Mouse (Mus musculus) CH12.LX (cell line): ENCODE results near the gene Pigf. TPM values are rescaled to one million over a fixed set of nuclear protein-coding genes. Genes with fewer than 3 reads are reported as not detected.

Experiments
- DNase-seq: peaks from one replicate; pipeline ENCODE4 v3.0.0-alpha.2; 2013; ENCODE audit errors: extremely low read depth
- H3K27ac ChIP-seq: 2 replicates; pipeline ENCODE4 v1.5.1; 2012; ENCODE audit warnings: low read depth, mild to moderate bottlenecking, control low read depth, moderate library complexity; ENCODE audit not compliant: insufficient read depth
- H3K27me3 ChIP-seq: replicated peaks from 2 replicates; pipeline ENCODE3; 2012; ENCODE audit warnings: inconsistent platforms
- H3K36me3 ChIP-seq, 2 experiments: replicated peaks in 1 of 2; 2 replicates each; pipeline versions ENCODE3 to v1.6.1; 2012; ENCODE audit warnings: inconsistent platforms in 1 of 2, low read length in 1 of 2, mild to moderate bottlenecking in 1 of 2, mixed read lengths in 1 of 2, moderate library complexity in 1 of 2; ENCODE audit not compliant: control insufficient read depth in 1 of 2, insufficient read depth in 1 of 2
- H3K4me1 ChIP-seq, 2 experiments: 2 replicates each; pipeline ENCODE4 v1.6.1; 2012; ENCODE audit warnings: inconsistent platforms in 1 of 2, moderate library complexity in 1 of 2; ENCODE audit not compliant: insufficient read depth in 2 of 2, control insufficient read depth in 1 of 2
- H3K4me2 ChIP-seq: 2 replicates; pipeline ENCODE4 v1.6.1; 2012; ENCODE audit warnings: low read depth, mild to moderate bottlenecking, control low read depth; ENCODE audit not compliant: poor library complexity, insufficient read depth, severe bottlenecking
- H3K4me3 ChIP-seq, 3 experiments: fragments of 150-350 bp in 1 of 3; sonication (generic) in 1 of 3; replicated peaks in 1 of 3; 2 replicates each; pipeline versions ENCODE3 to v1.5.1; 2011 to 2012; ENCODE audit warnings: low read depth in 2 of 3, low read length in 2 of 3, mild to moderate bottlenecking in 2 of 3, moderate library complexity in 2 of 3, control low read depth in 1 of 3, improper control_type of control experiment in 1 of 3, inconsistent platforms in 1 of 3, mixed read lengths in 1 of 3; ENCODE audit not compliant: poor library complexity in 1 of 3
- H3K79me2 ChIP-seq: replicated peaks from 2 replicates; pipeline ENCODE4 v1.6.1; 2012; ENCODE audit warnings: mild to moderate bottlenecking, moderate library complexity; ENCODE audit not compliant: control insufficient read depth, poor library complexity, insufficient read depth, severe bottlenecking; ENCODE audit errors: extremely low read depth
- H3K9ac ChIP-seq: 2 replicates; pipeline ENCODE4 v1.6.1; 2012; ENCODE audit warnings: low read depth, mild to moderate bottlenecking, control low read depth, moderate library complexity; ENCODE audit not compliant: insufficient read depth
- H3K9me3 ChIP-seq: replicated peaks from 2 replicates; pipeline ENCODE3; 2012; ENCODE audit warnings: low read length, inconsistent platforms, mixed read lengths
- BHLHE40 ChIP-seq: IDR thresholded peaks from 2 replicates; pipeline ENCODE4 v1.6.1; 2011; ENCODE audit warnings: mild to moderate bottlenecking, low read depth, low read length, improper control_type of control experiment
- CHD1 ChIP-seq: IDR thresholded peaks from 2 replicates; pipeline ENCODE4 v1.6.1; 2012; ENCODE audit warnings: low read depth, low read length, improper control_type of control experiment, inconsistent platforms
- CHD2 ChIP-seq: IDR thresholded peaks from 2 replicates; pipeline ENCODE4 v1.6.1; 2011; ENCODE audit warnings: low read length, improper control_type of control experiment
- CTCF ChIP-seq, 2 experiments: IDR thresholded peaks in 1 of 2; conservative IDR thresholded peaks in 1 of 2; 2 replicates each; pipeline ENCODE4 v1.5.1; 2011 to 2012; ENCODE audit warnings: low read depth in 2 of 2, low read length in 2 of 2, improper control_type of control experiment in 1 of 2, inconsistent platforms in 1 of 2, mild to moderate bottlenecking in 1 of 2, moderate library complexity in 1 of 2
- E2F4 ChIP-seq: IDR thresholded peaks from 2 replicates; pipeline ENCODE4 v1.6.1; 2011; ENCODE audit warnings: low read depth, low read length, improper control_type of control experiment; ENCODE audit not compliant: insufficient replicate concordance
- ELF1 ChIP-seq: IDR thresholded peaks from 2 replicates; pipeline ENCODE4 v1.6.1; 2014; ENCODE audit warnings: low read depth, mild to moderate bottlenecking, inconsistent platforms, low read length, improper control_type of control experiment
- EP300 ChIP-seq: IDR thresholded peaks from 2 replicates; pipeline ENCODE4 v1.6.1; 2011; ENCODE audit warnings: low read length, improper control_type of control experiment
- ETS1 ChIP-seq: conservative IDR thresholded peaks from 2 replicates; pipeline ENCODE4 v1.6.1; 2012; ENCODE audit warnings: low read depth, mild to moderate bottlenecking, inconsistent platforms, low read length, improper control_type of control experiment, moderate library complexity
- GABPA ChIP-seq: IDR thresholded peaks from 2 replicates; pipeline ENCODE4 v1.6.1; 2012; ENCODE audit warnings: low read depth, low read length, improper control_type of control experiment, inconsistent platforms; ENCODE audit not compliant: insufficient replicate concordance
- HCFC1 ChIP-seq: IDR thresholded peaks from 2 replicates; pipeline ENCODE4 v1.6.1; 2012; ENCODE audit warnings: low read depth, mild to moderate bottlenecking, inconsistent platforms, low read length, improper control_type of control experiment
- IRF4 ChIP-seq: IDR thresholded peaks from 2 replicates; pipeline ENCODE4 v1.6.1; 2014; ENCODE audit warnings: low read depth, mild to moderate bottlenecking, inconsistent platforms, low read length, improper control_type of control experiment
- JUN ChIP-seq: IDR thresholded peaks from 2 replicates; pipeline ENCODE4 v1.6.1; 2011; ENCODE audit warnings: low read depth, mild to moderate bottlenecking, low read length, improper control_type of control experiment, moderate library complexity; ENCODE audit not compliant: insufficient read depth
- JUND ChIP-seq: conservative IDR thresholded peaks from 2 replicates; pipeline ENCODE4 v1.6.1; 2011; ENCODE audit warnings: low read depth, low read length, improper control_type of control experiment
- KAT2A ChIP-seq: IDR thresholded peaks from 2 replicates; pipeline ENCODE4 v1.6.1; 2012; ENCODE audit warnings: low read length, improper control_type of control experiment, inconsistent platforms; ENCODE audit not compliant: insufficient replicate concordance
- MAFK ChIP-seq: IDR thresholded peaks from 2 replicates; pipeline ENCODE4 v1.6.1; 2011; ENCODE audit warnings: low read length, improper control_type of control experiment; ENCODE audit not compliant: insufficient replicate concordance
- MAX ChIP-seq: IDR thresholded peaks from 2 replicates; pipeline ENCODE4 v1.6.1; 2011; ENCODE audit warnings: low read length, improper control_type of control experiment
- MAZ ChIP-seq: IDR thresholded peaks from 2 replicates; pipeline ENCODE4 v1.6.1; 2012; ENCODE audit warnings: low read depth, mild to moderate bottlenecking, inconsistent platforms, low read length, improper control_type of control experiment, moderate library complexity
- MEF2A ChIP-seq: IDR thresholded peaks from 2 replicates; pipeline ENCODE4 v1.6.1; 2014; ENCODE audit warnings: low read depth, mild to moderate bottlenecking, inconsistent platforms, low read length, improper control_type of control experiment, borderline replicate concordance
- MXI1 ChIP-seq: IDR thresholded peaks from 2 replicates; pipeline ENCODE4 v1.6.1; 2011; ENCODE audit warnings: mild to moderate bottlenecking, low read depth, low read length, improper control_type of control experiment
- MYC ChIP-seq: IDR thresholded peaks from 2 replicates; pipeline ENCODE4 v1.6.1; 2011; ENCODE audit warnings: low read depth, mild to moderate bottlenecking, improper control_type of control experiment, low read length
- NELFE ChIP-seq: IDR thresholded peaks from 2 replicates; pipeline ENCODE4 v1.6.1; 2011; ENCODE audit warnings: low read depth, low read length, improper control_type of control experiment
- NRF1 ChIP-seq: IDR thresholded peaks from 2 replicates; pipeline ENCODE4 v1.6.1; 2014; ENCODE audit warnings: low read depth, mild to moderate bottlenecking, inconsistent platforms, low read length, improper control_type of control experiment, moderate library complexity
- PAX5 ChIP-seq: IDR thresholded peaks from 2 replicates; pipeline ENCODE4 v1.6.1; 2012; ENCODE audit warnings: low read length, inconsistent platforms, mixed read lengths
- POLR2A ChIP-seq: IDR thresholded peaks from 2 replicates; pipeline ENCODE4 v1.6.1; 2011; ENCODE audit warnings: low read depth, mild to moderate bottlenecking, improper control_type of control experiment, low read length
- POLR2AphosphoS2 ChIP-seq: IDR thresholded peaks from 2 replicates; pipeline ENCODE4 v1.6.1; 2011; ENCODE audit warnings: low read depth, low read length, improper control_type of control experiment
- RAD21 ChIP-seq: IDR thresholded peaks from 2 replicates; pipeline ENCODE4 v1.6.1; 2011; ENCODE audit warnings: low read depth, mild to moderate bottlenecking, low read length, improper control_type of control experiment, moderate library complexity
- RCOR1 ChIP-seq: conservative IDR thresholded peaks from 2 replicates; pipeline ENCODE4 v1.6.1; 2012; ENCODE audit warnings: low read depth, mild to moderate bottlenecking, inconsistent platforms, low read length, improper control_type of control experiment
- SIN3A ChIP-seq: IDR thresholded peaks from 2 replicates; pipeline ENCODE4 v1.6.1; 2012; ENCODE audit warnings: low read length, improper control_type of control experiment, inconsistent platforms
- SMC3 ChIP-seq: IDR thresholded peaks from 2 replicates; pipeline ENCODE4 v1.6.1; 2011; ENCODE audit warnings: low read depth, low read length, improper control_type of control experiment
- TBP ChIP-seq: conservative IDR thresholded peaks from 2 replicates; pipeline ENCODE4 v1.6.1; 2011; ENCODE audit warnings: low read depth, low read length, improper control_type of control experiment
- TCF12 ChIP-seq: IDR thresholded peaks from 2 replicates; pipeline ENCODE4 v1.6.1; 2014; ENCODE audit warnings: low read depth, mild to moderate bottlenecking, inconsistent platforms, low read length, improper control_type of control experiment
- UBTF ChIP-seq: IDR thresholded peaks from 2 replicates; pipeline ENCODE4 v1.6.1; 2012; ENCODE audit warnings: low read depth, mild to moderate bottlenecking, inconsistent platforms, low read length, improper control_type of control experiment, moderate library complexity
- USF1 ChIP-seq: IDR thresholded peaks from 2 replicates; pipeline ENCODE4 v1.6.1; 2014; ENCODE audit warnings: low read depth, mild to moderate bottlenecking, inconsistent platforms, low read length, improper control_type of control experiment
- USF2 ChIP-seq: conservative IDR thresholded peaks from 2 replicates; pipeline ENCODE4 v1.6.1; 2011; ENCODE audit warnings: low read depth, low read length, improper control_type of control experiment
- ZC3H11A ChIP-seq: IDR thresholded peaks from 2 replicates; pipeline ENCODE4 v1.6.1; 2012; ENCODE audit warnings: low read depth, mild to moderate bottlenecking, inconsistent platforms, low read length, improper control_type of control experiment
- ZKSCAN1 ChIP-seq: IDR thresholded peaks from 2 replicates; pipeline ENCODE4 v1.6.1; 2012; ENCODE audit warnings: low read depth, inconsistent platforms, low read length, improper control_type of control experiment, borderline replicate concordance
- ZMIZ1 ChIP-seq: IDR thresholded peaks from 2 replicates; pipeline ENCODE4 v1.6.1; 2012; ENCODE audit warnings: low read depth, mild to moderate bottlenecking, inconsistent platforms, low read length, improper control_type of control experiment
- ZNF384 ChIP-seq: IDR thresholded peaks from 2 replicates; pipeline ENCODE4 v1.6.1; 2012; ENCODE audit warnings: low read depth, low read length, improper control_type of control experiment, inconsistent platforms
- dilution Hi-C: fragments of 300-500 bp; cut with MboI; formaldehyde crosslinking; loops from 2 replicates; pipeline ENCODE4 v1.14.3; 2020; ENCODE audit warnings: low sequenced_read_pairs; ENCODE audit not compliant: extremely low pct_unique_long_range_greater_than_20kb, extremely low pct_ligation_motif_present
- in situ Hi-C: fragments of 300-500 bp; cut with MboI; formaldehyde crosslinking; loops from 3 replicates; pipeline ENCODE4 v1.14.3; 2019; ENCODE audit warnings: low sequenced_read_pairs, low pct_ligation_motif_present, low pct_unique_long_range_greater_than_20kb, mixed read lengths
- polyA plus RNA-seq: library from polyadenylated mRNA; unstranded; fragments of >175 nt; gene quantifications from 2 replicates; pipeline ENCODE4 v1.2.1, GENCODE M21; 2012; ENCODE audit warnings: low read depth; ENCODE audit not compliant: insufficient read length
- total RNA-seq, 2 experiments: library from RNA; depleted of rRNA; stranded (reverse); fragments of 300-350 nt in 1 of 2; fragments of >200 nt in 1 of 2; gene quantifications; 2 replicates each; pipeline ENCODE4 v1.2.3; 2012 to 2014

The Pigf gene
- total RNA-seq (2012; rRNA removed) (33.6 and 38.3 TPM in 2 replicates), total RNA-seq (2014; rRNA removed) (70.8 and 73.0 TPM in 2 replicates), polyA plus RNA-seq (34.4 and 37.6 TPM in 2 replicates)

DNA sequence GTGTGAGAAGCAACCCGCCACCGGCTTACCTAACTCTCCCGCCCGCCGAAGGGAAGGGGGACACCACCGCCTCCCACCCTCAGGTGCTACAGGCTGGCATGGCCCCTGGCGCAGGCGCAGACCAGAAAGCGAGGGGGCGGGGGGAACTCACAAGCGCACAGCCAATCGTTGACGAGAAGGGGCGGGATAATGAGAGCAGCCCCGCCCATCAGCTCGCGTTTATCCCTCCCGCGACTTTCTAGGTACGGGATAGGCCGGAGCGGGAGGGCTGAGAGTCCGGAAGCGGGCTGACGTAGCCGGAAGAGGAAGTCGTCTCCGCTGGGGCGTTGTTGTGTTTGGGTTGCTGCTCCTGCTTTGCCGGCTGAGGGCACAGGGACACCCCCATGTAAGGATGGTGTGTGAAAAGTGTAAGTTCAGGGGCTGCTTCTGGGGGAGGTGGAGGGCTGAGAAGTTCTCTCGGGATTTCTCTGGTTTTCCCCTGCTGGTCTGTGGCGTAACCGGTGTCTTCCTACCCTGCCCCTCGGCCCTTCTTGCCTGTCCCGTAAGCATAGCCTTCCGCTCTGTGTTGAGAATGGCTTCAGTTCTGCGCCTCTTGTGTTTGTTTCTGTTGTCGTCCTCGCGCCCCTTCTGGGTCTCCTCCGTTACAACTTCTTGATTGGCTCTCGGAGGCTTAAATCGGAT is at the start of gene Pigf, which contains the start of gene Cript:
Pigf (minus strand) TSS at position 138 of the 681 bp plus-strand sequence.
Cript (plus strand) TSS at position 282 of the 681 bp plus-strand sequence.
- Histone ChIP-seq H3K4me2 (peak within 1 kb of the TSS; percentile 93), H3K9me3 (peaks cover 4% of the 10 kb centered on the region), H3K36me3 (peaks cover 16 to 31% of the 10 kb centered on the region in 2 experiments), H3K4me1 (peaks cover 5 to 19% of the 10 kb centered on the region in 2 experiments), H3K79me2 (peaks cover 28% of the 10 kb centered on the region), H3K27me3 (no peaks in the 10 kb centered on the region), H3K4me3 (peak within 1 kb of the TSS; percentile 72 to 91 (median 84)), H3K9ac (peak within 1 kb of the TSS; percentile 66), H3K27ac (peak within 1 kb of the TSS; percentile 11)
- TF ChIP-seq SIN3A (peak; percentile 99), GABPA (no peak), KAT2A (peak; percentile 78; the same call in 1 of the 2 replicates), ZC3H11A (no peak), EP300 (peak; percentile 36; the same call in 1 of the 2 replicates), JUN (no peak), MYC (0 out of 2 replicates have a peak, but pooled peaks have one; percentile 35), TBP (0 out of 2 replicates have a peak, but pooled peaks have one; percentile 44), CTCF (conservative IDR thresholded peaks at IDR 0.05 in 1 of 2, IDR thresholded peaks at IDR 0.05 in 1 of 2; ENCODE audit: low read depth in 2 of 2, low read length in 2 of 2) (no peak), TCF12 (peak; percentile 77; the same call in 1 of the 2 replicates), NELFE (peak; percentile 68), USF1 (no peak), BHLHE40 (0 out of 2 replicates have a peak, but pooled peaks have one; percentile 29), ZKSCAN1 (no peak), ETS1 (peak; percentile 78), HCFC1 (peak; percentile 86), SMC3 (0 out of 2 replicates have a peak, but pooled peaks have one; percentile 8), MAZ (peak; percentile 91), RCOR1 (no peak; the same call in 1 of the 2 replicates), NRF1 (peak; percentile 91), RAD21 (no peak), MXI1 (peak; percentile 93; the same call in 1 of the 2 replicates), PAX5 (no peak), IRF4 (peak; percentile 18; the same call in 1 of the 2 replicates), E2F4 (peak; percentile 61; the same call in 1 of the 2 replicates), CHD1 (peak; percentile 66; the same call in 1 of the 2 replicates), POLR2AphosphoS2 (no peak; the same call in 1 of the 2 replicates), MAFK (no peak), MEF2A (peak; percentile 36), UBTF (no peak), USF2 (no peak), JUND (no peak), ZMIZ1 (peak; percentile 33; the same call in 1 of the 2 replicates), MAX (peak; percentile 57), POLR2A (peak; percentile 88), ZNF384 (no peak), CHD2 (no peak; the same call in 1 of the 2 replicates), ELF1 (peak; percentile 99)
- peak; percentile 99 for DNase-seq
- dilution Hi-C loops: no loop called here
- in situ Hi-C loops: loop anchor here (25.0 kb wide), 1 partner anchor 538 kb away; no protein-coding TSS in a partner anchor
